In the genomic region with DNA sequence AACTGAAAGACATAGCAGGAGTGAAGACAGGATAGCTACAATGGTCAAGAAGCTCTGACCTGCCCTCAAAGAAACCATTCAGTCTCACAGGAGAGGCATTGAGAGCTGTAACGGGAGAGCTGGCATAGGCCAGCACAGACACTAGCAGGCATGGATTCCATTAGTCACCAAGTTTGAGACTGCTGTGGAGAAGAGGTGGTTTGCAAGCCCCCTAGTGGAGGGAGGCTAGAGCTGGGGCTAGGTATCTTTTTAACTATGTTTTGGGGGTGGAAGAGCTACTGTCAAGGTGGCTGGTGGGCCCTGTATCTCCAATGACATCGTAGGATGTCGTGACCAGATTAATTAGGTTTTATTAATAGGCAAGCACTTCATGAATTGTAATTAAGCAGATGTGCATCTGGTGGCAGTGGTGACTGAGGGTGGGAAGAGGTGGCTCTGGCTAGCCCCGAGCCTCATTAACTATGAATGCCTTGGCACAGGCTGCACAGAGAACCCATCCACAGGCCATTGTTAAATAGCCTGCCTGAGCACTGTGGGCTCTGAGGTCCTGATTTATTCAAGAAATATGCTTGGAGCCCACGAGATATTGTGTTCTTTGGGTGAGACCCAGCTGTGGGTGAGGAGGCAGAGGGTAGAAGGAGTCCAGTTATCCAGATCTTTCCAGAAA, we compare ENCODE assay signal across 11 mouse cellular contexts. TPM values are rescaled to one million over a fixed set of nuclear protein-coding genes. Genes with fewer than 3 reads are reported as not detected.
A peak's percentile ranks its signal among the peaks of the same experiment; 100 is the strongest.
DNase-seq lines count a peak whose midpoint lies in the region; ATAC-seq lines count a peak whose summit lies in the region.
"Had no signal": no experiment of that assay in that cellular context is flagged by ENCODE, and none has a peak within 500 bp of the region (broad histone marks: within the 10 kb centered on the region; RNA-seq: fewer than 3 reads in every experiment).

No protein-coding gene starts in this region.

- H3K27me3 ChIP-seq in heart, embryonic 14.5 days (ENCODE audit: control insufficient read depth, insufficient read depth, low read length), result no peaks in the 10 kb centered on the region
- no peaks in the 10 kb centered on the region for H3K27me3 ChIP-seq in heart, embryonic 16.5 days (ENCODE audit: control insufficient read depth, insufficient read depth, low read length)
- H3K27me3 ChIP-seq in midbrain, embryonic 16.5 days (ENCODE audit: control insufficient read depth, insufficient read depth, low read depth, low read length), result no peaks in the 10 kb centered on the region

- H3K4me3 ChIP-seq in heart, embryonic 14.5 days (ENCODE audit: control insufficient read depth in 1 of 2, insufficient read depth in 1 of 2, low read depth in 1 of 2, low read length in 2 of 2), result no peak overlapping the region
- H3K4me3 ChIP-seq in heart, embryonic 16.5 days (ENCODE audit: low read length), result no peak overlapping the region
- no peak overlapping the region for H3K4me3 ChIP-seq in midbrain, embryonic 16.5 days (ENCODE audit: low read depth, low read length)

- H3K36me3 ChIP-seq in heart, embryonic 14.5 days (ENCODE audit: control insufficient read depth, insufficient read depth, low read length), result no peaks in the 10 kb centered on the region
- H3K36me3 ChIP-seq in heart, embryonic 16.5 days (ENCODE audit: control insufficient read depth, insufficient read depth), result no peaks in the 10 kb centered on the region
- H3K36me3 ChIP-seq in midbrain, embryonic 16.5 days (ENCODE audit: control insufficient read depth, insufficient read depth, low read length), result no peaks in the 10 kb centered on the region
- H3K36me3 ChIP-seq: G1E had no signal

- peak overlapping the region; percentile 51 to 61; a peak in 3 of 4 replicates for H3K27ac ChIP-seq in heart, embryonic 14.5 days (replicated peaks in 1 of 2; ENCODE audit: control insufficient read depth in 1 of 2, insufficient read depth in 1 of 2, low read depth in 2 of 2, low read length in 2 of 2)
- H3K27ac ChIP-seq in heart, embryonic 16.5 days (ENCODE audit: low read length), result 0 out of 2 replicates have a peak overlapping the region, but pooled peaks have one; percentile 36
- H3K27ac ChIP-seq in midbrain, embryonic 16.5 days (ENCODE audit: low read length), result no peak overlapping the region

- no peak overlapping the region for H3K9ac ChIP-seq in heart, embryonic 14.5 days (ENCODE audit: low read length)
- no peak overlapping the region for H3K9ac ChIP-seq in heart, embryonic 16.5 days (ENCODE audit: low read length)
- H3K9ac ChIP-seq in midbrain, embryonic 16.5 days (ENCODE audit: low read depth, low read length), result no peak overlapping the region

- H3K4me1 ChIP-seq in heart, embryonic 14.5 days (ENCODE audit: control insufficient read depth in 2 of 2, insufficient read depth in 2 of 2, low read length in 2 of 2), result peaks cover 12 to 22% of the 10 kb centered on the region in 2 experiments; a peak in 3 of 4 replicates
- peaks cover 5% of the 10 kb centered on the region; the same call in 1 of the 2 replicates for H3K4me1 ChIP-seq in heart, embryonic 16.5 days (ENCODE audit: control insufficient read depth, insufficient read depth, low read length)
- H3K4me1 ChIP-seq in midbrain, embryonic 16.5 days (ENCODE audit: control insufficient read depth, insufficient read depth, low read length), result peaks cover 9% of the 10 kb centered on the region

- H3K9me3 ChIP-seq in heart, embryonic 14.5 days (ENCODE audit: control insufficient read depth, low read length), result no peaks in the 10 kb centered on the region
- no peaks in the 10 kb centered on the region for H3K9me3 ChIP-seq in heart, embryonic 16.5 days (replicated peaks; ENCODE audit: control insufficient read depth, low read length)
- H3K9me3 ChIP-seq in midbrain, embryonic 16.5 days (replicated peaks; ENCODE audit: control insufficient read depth, low read length, poor library complexity, severe bottlenecking), result no peaks in the 10 kb centered on the region
- H3K9me3 ChIP-seq: G1E had no signal

- no peak overlapping the region for H3K4me2 ChIP-seq in heart, embryonic 14.5 days (ENCODE audit: low read length)
- no peak overlapping the region for H3K4me2 ChIP-seq in heart, embryonic 16.5 days (ENCODE audit: low read depth, low read length)
- H3K4me2 ChIP-seq in midbrain, embryonic 16.5 days (ENCODE audit: low read length), result no peak overlapping the region

- DNase-seq in heart, postnatal 36 days, result no peak
- peak; percentile 49 for DNase-seq in ZHBTc4 (ENCODE audit: low read depth, low spot score)
- no peak for DNase-seq in right cerebral cortex, postnatal 14 days
- no peak for DNase-seq in cerebellum, postnatal 4 days (ENCODE audit: low spot score in 2 of 2)
- DNase-seq: cerebellum, postnatal 36 days; thymus, postnatal 14 days had no signal

- WGBS in heart, embryonic 14.5 days, result 67% methylated on average over 5 of the region's 5 CpGs
- 63% methylated on average over 5 of the region's 5 CpGs for WGBS in heart, embryonic 16.5 days
- 48% methylated on average over 5 of the region's 5 CpGs for WGBS in midbrain, embryonic 16.5 days

- intact Hi-C loops in heart, postnatal 36 days (cut with DNase I), result no loop called here

- ATAC-seq in heart, embryonic 14.5 days (ENCODE audit: insufficient number of reproducible peaks, insufficient read depth, low FRiP score, low read depth), result no peak; the same call in none of the 2 replicates
- ATAC-seq in heart, embryonic 16.5 days (replicated peaks; ENCODE audit: extremely low read depth, insufficient read depth, low FRiP score), result peak; percentile 63
- peak; percentile 34; the same call in 1 of the 2 replicates for ATAC-seq in midbrain, embryonic 16.5 days
- no peak for ATAC-seq in erythroid progenitor cell, adult 5-6 weeks (replicated peaks; ENCODE audit: low FRiP score, poor library complexity, severe bottlenecking)

RNA-seq across cellular contexts. Expression of a gene that starts 48.6 kb away (rescaled TPM):
- polyA plus RNA-seq in heart, embryonic 14.5 days (2014; fragmentation: Nextera tagmentation; extraction: Ambion mirVana), result 0.49 and 0.91 TPM in 2 replicates
- 10 to 100 TPM in 1 of 2 experiments, 1 to 10 TPM in 1; 9.5 to 10.0 TPM for total RNA-seq in heart, postnatal 36 days (2021)
- 0.51 and 0.62 TPM in 2 replicates for polyA plus RNA-seq in heart, embryonic 16.5 days (2015; fragmentation: Nextera tagmentation; extraction: Ambion mirVana)
- 11.6 TPM in 2 replicates for polyA plus RNA-seq in midbrain, embryonic 16.5 days (2015; fragmentation: Nextera tagmentation; extraction: Ambion mirVana)
- total RNA-seq in erythroid progenitor cell, adult 5-6 weeks (2015; ENCODE audit: low replicate concordance), result not detected in 2 replicates
- total RNA-seq in erythroid progenitor cell, adult 5-6 weeks (2017; ENCODE audit: low replicate concordance), result not detected in 2 replicates
- polyA plus RNA-seq: G1E had no signal

Comparison
In these comparisons a context has a peak if more than half of its experiments do, and no peak if none do; other contexts are left out.
1. ATAC-seq: peak in heart, embryonic 16.5 days (single experiment) and midbrain, embryonic 16.5 days (single experiment); none in heart, embryonic 14.5 days (single experiment) and erythroid progenitor cell, adult 5-6 weeks (single experiment).